Mouse (Mus musculus) fibroblast of lung, adult 2 months (primary cell): ENCODE results near the gene Sirpb1c.
"Not testable (repeated sequence)": the region's sequence is repeated elsewhere in the genome, so short reads cannot be mapped to it uniquely, and the experiment has no call there.

Experiments used
- DNase-seq: peaks from one replicate; pipeline ENCODE4 v3.0.0-alpha.2; 2011; ENCODE audit warnings: low read depth

Gene Sirpb1c

DNA sequence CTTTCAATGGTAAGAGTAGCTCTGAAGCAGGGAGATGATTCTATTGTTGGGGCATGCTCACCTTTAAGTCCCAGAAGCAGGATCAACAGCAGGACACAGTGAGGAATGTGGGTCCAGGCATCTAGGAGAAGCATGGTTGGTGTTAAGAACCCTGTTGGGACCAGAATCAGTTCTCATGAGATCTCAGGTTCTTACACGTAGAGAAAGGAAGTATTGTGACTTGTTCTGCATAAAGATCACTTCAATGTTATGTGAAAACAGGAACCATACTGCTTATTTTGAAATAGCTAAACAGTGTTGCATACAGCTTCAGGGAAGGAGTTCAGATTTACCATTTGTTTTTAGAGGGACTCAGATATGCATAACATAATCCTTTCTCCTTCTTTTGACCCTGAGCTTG lies at the start of gene Sirpb1c:
TSS of gene Sirpb1c (minus strand) at position 249 of the 400 bp plus-strand sequence.
- not testable (repeated sequence) for DNase-seq

DNA sequence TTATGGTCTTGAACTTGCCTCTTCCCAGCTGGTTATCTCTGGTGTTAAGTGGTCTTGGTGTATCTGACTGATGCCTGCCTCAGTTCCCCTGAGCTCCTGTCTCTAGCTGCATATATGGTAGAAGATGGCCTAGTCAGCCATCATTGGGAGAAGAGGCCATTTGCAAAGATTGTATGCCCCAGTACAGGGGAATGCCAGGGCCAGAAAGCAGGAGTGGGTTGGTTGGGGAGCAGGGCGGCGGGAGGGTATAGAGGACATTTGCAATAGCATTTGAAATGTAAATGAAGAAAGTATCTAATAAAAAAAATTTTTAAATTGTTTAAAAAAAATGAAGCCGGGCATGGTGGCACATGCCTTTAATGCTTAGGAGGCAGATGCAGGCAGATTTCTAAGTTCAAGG lies 38.1 kb upstream of the Sirpb1c start:
- no peak for DNase-seq

DNA sequence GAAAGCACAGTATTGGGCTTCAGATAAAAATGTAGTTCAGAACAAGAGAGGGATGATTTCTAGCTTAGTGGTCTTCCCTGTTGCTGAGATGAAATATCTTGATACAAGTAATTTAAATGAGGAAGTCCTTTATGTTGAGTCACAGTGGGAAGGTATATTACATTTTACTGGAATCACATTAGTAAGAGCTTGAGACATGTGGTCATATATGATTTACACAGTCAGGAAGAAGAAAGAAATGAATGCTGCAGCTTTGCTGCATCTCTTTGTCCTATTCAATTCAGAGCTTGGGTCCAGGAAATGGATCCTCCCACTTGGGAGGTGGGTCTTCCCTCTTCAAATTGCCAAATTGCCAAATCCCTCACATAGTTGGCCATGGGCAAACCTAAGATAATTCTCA lies 7.4 kb upstream of the Sirpb1c start:
- not testable (repeated sequence) for DNase-seq

DNA sequence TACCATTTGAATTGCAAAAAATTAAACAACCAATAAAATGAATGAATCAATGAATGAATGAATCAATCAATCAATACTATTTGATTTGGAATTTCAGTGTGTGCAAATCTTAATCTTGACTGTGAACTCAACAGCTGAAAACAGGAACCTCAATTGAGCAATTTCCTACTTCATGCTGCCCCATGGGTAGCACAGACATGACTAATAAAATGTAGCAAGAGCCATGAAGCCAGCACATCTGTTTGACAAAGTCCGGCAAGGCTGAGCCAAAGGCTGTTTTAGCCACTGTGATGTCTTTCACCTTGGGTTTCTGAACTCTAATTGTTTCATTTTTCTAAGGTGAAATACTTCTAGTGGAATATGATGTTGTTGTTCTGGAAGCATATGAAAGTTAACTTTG lies 1.6 kb upstream of the Sirpb1c start:
- DNase-seq = no peak

DNA sequence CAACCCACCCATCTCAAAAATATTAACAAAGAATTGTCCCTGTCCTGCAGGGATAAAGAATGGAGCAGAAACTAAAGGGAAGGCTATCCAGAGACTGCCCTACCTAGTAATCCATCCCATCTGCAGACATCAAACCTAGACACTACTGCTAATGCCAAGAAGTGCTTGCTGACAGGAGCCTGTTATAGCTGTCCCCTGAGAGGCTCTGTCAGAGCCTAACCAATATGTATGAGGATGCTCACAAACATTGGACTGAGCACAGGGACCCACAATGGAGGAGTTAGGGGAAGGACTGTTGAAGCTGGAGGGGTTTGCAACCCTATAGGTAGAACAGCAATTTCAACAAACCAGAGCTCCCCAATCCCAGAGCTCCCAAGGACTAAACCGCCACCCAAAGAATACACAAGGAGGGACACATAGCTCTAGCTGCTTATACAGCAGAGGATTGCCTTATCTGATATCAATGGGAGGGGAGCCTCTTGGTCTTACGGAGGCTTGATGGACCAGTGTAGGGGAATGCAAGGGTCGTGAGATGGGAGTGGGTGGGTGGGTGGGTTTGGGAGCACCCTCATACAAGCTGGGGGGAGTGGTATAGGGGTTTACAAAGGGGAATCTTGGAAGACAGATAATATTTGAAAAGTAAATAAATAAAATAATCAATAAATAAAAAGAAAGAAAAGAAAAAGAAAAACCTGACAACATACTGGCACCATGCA lies 838 bp downstream of the Sirpb1c start:
- no peak for DNase-seq

DNA sequence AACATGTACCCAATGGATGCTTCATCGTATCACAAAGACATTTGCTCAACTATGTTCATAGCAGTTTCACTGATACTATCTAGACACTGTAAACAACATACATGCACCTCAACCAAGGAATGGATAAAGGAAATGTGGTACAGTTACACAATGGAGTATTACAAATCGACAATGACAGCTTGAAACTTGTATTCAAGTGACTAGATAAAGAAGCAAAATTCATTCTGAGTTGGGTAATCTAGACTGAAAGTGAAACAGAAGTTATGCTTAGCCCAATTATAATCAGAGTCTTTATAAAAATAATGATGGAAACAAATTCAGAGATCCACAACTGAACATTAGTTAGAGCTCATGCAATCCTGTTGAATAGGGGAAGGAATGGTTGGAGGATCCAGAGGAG lies 74.7 kb downstream of the Sirpb1c start:
- DNase-seq = not testable (repeated sequence)
